In genomic region chr15:95875898-95876297, GRCm38 (mm10) we compare ENCODE assay signal across 23 mouse cellular contexts.
DNase-seq lines count a peak whose midpoint lies in the region; ATAC-seq lines count a peak whose summit lies in the region.
"Had no signal": no experiment of that assay in that cellular context is flagged by ENCODE, and none has a peak within 500 bp of the region (broad histone marks: within the 10 kb centered on the region; RNA-seq: fewer than 3 reads in every experiment).

No protein-coding gene starts in this region.

- H3K9me3 ChIP-seq in heart, embryonic 13.5 days, result no peaks in the 10 kb centered on the region
- no peaks in the 10 kb centered on the region for H3K9me3 ChIP-seq in liver, embryonic 13.5 days (replicated peaks)
- H3K9me3 ChIP-seq: embryonic facial prominence, embryonic 15.5 days; limb, embryonic 12.5 days; liver, embryonic 12.5 days; midbrain, embryonic 12.5 days had no signal

- no peak for ATAC-seq in heart, embryonic 13.5 days (ENCODE audit: extremely low read depth, insufficient number of reproducible peaks, low FRiP score, low TSS enrichment)
- ATAC-seq in liver, embryonic 13.5 days (ENCODE audit: low read depth), result no peak
- ATAC-seq: activated CD4-positive, CD25-positive, alpha-beta regulatory T cell, adult 4 months; forebrain, embryonic 16.5 days; hindbrain, postnatal 0 days; intestine, embryonic 16.5 days; liver, embryonic 12.5 days had no signal

- no peaks in the 10 kb centered on the region for H3K36me3 ChIP-seq in heart, embryonic 13.5 days
- no peaks in the 10 kb centered on the region for H3K36me3 ChIP-seq in liver, embryonic 13.5 days
- H3K36me3 ChIP-seq: embryonic facial prominence, embryonic 15.5 days; liver, embryonic 12.5 days; midbrain, embryonic 12.5 days had no signal

- 0 out of 2 replicates have a peak overlapping the region, but pooled peaks have one; percentile 20 for H3K27ac ChIP-seq in heart, embryonic 13.5 days (replicated peaks)
- H3K27ac ChIP-seq in liver, embryonic 13.5 days, result 0 out of 2 replicates have a peak overlapping the region, but pooled peaks have one; percentile 4
- H3K27ac ChIP-seq: hindbrain, postnatal 0 days; limb, embryonic 12.5 days; liver, embryonic 12.5 days; midbrain, embryonic 12.5 days; stomach, postnatal 0 days had no signal

- no peak overlapping the region for H3K4me3 ChIP-seq in heart, embryonic 13.5 days
- no peak overlapping the region for H3K4me3 ChIP-seq in liver, embryonic 13.5 days (replicated peaks)
- H3K4me3 ChIP-seq: embryonic facial prominence, embryonic 15.5 days; limb, embryonic 12.5 days; liver, embryonic 12.5 days; midbrain, embryonic 12.5 days had no signal

- peaks cover 51% of the 10 kb centered on the region for H3K4me1 ChIP-seq in heart, embryonic 13.5 days
- H3K4me1 ChIP-seq in liver, embryonic 13.5 days (replicated peaks), result peaks cover 47% of the 10 kb centered on the region
- H3K4me1 ChIP-seq: embryonic facial prominence, embryonic 15.5 days had no signal

- H3K27me3 ChIP-seq in heart, embryonic 13.5 days (replicated peaks), result no peaks in the 10 kb centered on the region
- no peaks in the 10 kb centered on the region for H3K27me3 ChIP-seq in liver, embryonic 13.5 days
- H3K27me3 ChIP-seq: embryonic facial prominence, embryonic 15.5 days; limb, embryonic 12.5 days; liver, embryonic 12.5 days; midbrain, embryonic 12.5 days had no signal

- H3K4me2 ChIP-seq in heart, embryonic 13.5 days, result no peak overlapping the region
- no peak overlapping the region for H3K4me2 ChIP-seq in liver, embryonic 13.5 days
- H3K4me2 ChIP-seq: embryonic facial prominence, embryonic 15.5 days; limb, embryonic 12.5 days; liver, embryonic 12.5 days; midbrain, embryonic 12.5 days had no signal

- 82% methylated on average over 10 of the region's 10 CpGs for WGBS in heart, embryonic 13.5 days
- WGBS in liver, embryonic 13.5 days (ENCODE audit: insufficient replicate concordance), result 68% methylated on average over 10 of the region's 10 CpGs

- DNase-seq in adrenal gland, postnatal 14 days, result peak; percentile 28
- no peak for DNase-seq in adrenal gland, adult 8-10 months
- DNase-seq in heart, adult 8-10 months (ENCODE audit: low spot score), result no peak
- DNase-seq in liver, embryonic 13.5 days, result no peak
- no peak for DNase-seq in liver
- no peak for DNase-seq in cerebellum, postnatal 14 days
- DNase-seq: adrenal gland, postnatal 10 days; cerebellum, adult 8-10 months; gastrocnemius, postnatal 25 days; layer of hippocampus, postnatal 36 days; lung, adult 2 months; lung, postnatal 14 days; thymus, postnatal 14 days had no signal

- H3K9ac ChIP-seq in heart, embryonic 13.5 days, result no peak overlapping the region
- H3K9ac ChIP-seq in liver, embryonic 13.5 days, result no peak overlapping the region
- H3K9ac ChIP-seq: embryonic facial prominence, embryonic 15.5 days; limb, embryonic 12.5 days; liver, embryonic 12.5 days; midbrain, embryonic 12.5 days had no signal
